Mouse (Mus musculus) bone marrow, adult 2 months (tissue): ENCODE results near the gene Ptger2.

Experiments
- CTCF ChIP-seq: fragments of 200-500 bp; IDR thresholded peaks from 2 replicates; pipeline ENCODE4 v1.5.1; 2011; ENCODE audit warnings: low read length, control low read depth; ENCODE audit not compliant: control insufficient read depth, insufficient read depth
- POLR2A ChIP-seq: fragments of 200-500 bp; IDR thresholded peaks from 2 replicates; pipeline ENCODE4 v1.6.1; 2011; ENCODE audit warnings: low read depth, mild to moderate bottlenecking, control low read depth, low read length, borderline replicate concordance; ENCODE audit not compliant: control insufficient read depth

GRCm38 (mm10) chr14:44984106-44984505, 3.9 kb upstream of the Ptger2 start:
- no peak for TF ChIP-seq POLR2A
- no peak for TF ChIP-seq CTCF
